Mouse (Mus musculus) brain, embryonic 18.5 days (tissue): ENCODE data around the gene Tph1.

ENCODE experiments used
- DNase-seq: peaks from one replicate; pipeline ENCODE4 v3.0.0-alpha.2; 2012; ENCODE audit warnings: low read depth, low spot score

The Tph1 gene

GRCm38 (mm10) chr7:46601097-46601496 lies 71.2 kb downstream of the Tph1 start:
- no peak for DNase-seq

GRCm38 (mm10) chr7:46597006-46597405 lies 75.3 kb downstream of the Tph1 start:
- DNase-seq, result no peak
